18 mouse cellular contexts compared by ENCODE assay signal in genomic region chr1:136598286-136598685, GRCm38 (mm10). TPM values are rescaled to one million over a fixed set of nuclear protein-coding genes. Genes with fewer than 3 reads are reported as not detected.
DNase-seq lines count a peak whose midpoint lies in the region; TF ChIP-seq lines count a peak whose summit lies in the region.
"Had no signal": no experiment of that assay in that cellular context is flagged by ENCODE, and none has a peak within 500 bp of the region (broad histone marks: within the 10 kb centered on the region; RNA-seq: fewer than 3 reads in every experiment).

No protein-coding gene starts in this region.

- no peak for TF ChIP-seq POLR2A in ES-Bruce4 (IDR thresholded peaks at IDR 0.05; ENCODE audit: insufficient read depth, low read length)

- H3K4me1 ChIP-seq in ES-Bruce4 (ENCODE audit: control insufficient read depth, insufficient read depth, low read length) = peaks cover 3% of the 10 kb centered on the region
- H3K4me1 ChIP-seq in ES-E14 (ENCODE audit: control insufficient read depth in 2 of 2, insufficient read depth in 2 of 2, low read length in 2 of 2, poor library complexity in 1 of 2) = peaks cover 9 to 26% of the 10 kb centered on the region in 2 experiments
- H3K4me1 ChIP-seq: embryonic facial prominence, embryonic 10.5 days; embryonic facial prominence, embryonic 12.5 days; forebrain, embryonic 13.5 days; forebrain, embryonic 15.5 days had no signal

- in situ Hi-C loops in ES-E14 (cut with MboI; ENCODE audit: low sequenced_read_pairs in 2 of 2, unreplicated experiment in 2 of 2) = no loop called here

- intact Hi-C loops in heart, postnatal 36 days (cut with DNase I) = no loop called here
- intact Hi-C loops in gastrocnemius, postnatal 36 days (cut with DNase I) = no loop called here

- H3K4me3 ChIP-seq in ES-Bruce4 (ENCODE audit: low read depth, low read length) (no peak overlapping the region), ES-E14 (ENCODE audit: insufficient read depth in 1 of 2, low read depth in 1 of 2, low read length in 2 of 2, poor library complexity in 1 of 2, severe bottlenecking in 1 of 2) (no peak overlapping the region)
- H3K4me3 ChIP-seq: embryonic facial prominence, embryonic 10.5 days; embryonic facial prominence, embryonic 12.5 days; forebrain, embryonic 13.5 days; forebrain, embryonic 15.5 days had no signal

- DNase-seq in ES-E14 (ENCODE audit: low read depth, low spot score) (no peak), ZHBTc4 (ENCODE audit: low read depth, low spot score) (peak; percentile 46)
- DNase-seq in spleen, adult 18-20 months = no peak
- DNase-seq in heart, postnatal 36 days = no peak
- DNase-seq in gastrocnemius, postnatal 36 days = no peak
- DNase-seq: adrenal gland, adult 2 months; adrenal gland, postnatal 10 days; adrenal gland, postnatal 25 days; cerebellum, adult 11 months; cerebellum, adult 18-20 months; cerebellum, adult 8-10 months; cerebellum, adult 9-11 months; cerebellum, postnatal 25 days had no signal

- H3K27ac ChIP-seq in ES-Bruce4 (ENCODE audit: insufficient read depth, low read length) = peak overlapping the region; percentile 4; the same call in 1 of the 2 replicates
- H3K27ac ChIP-seq in ES-E14 (ENCODE audit: insufficient read depth, low read depth, low read length, poor library complexity, severe bottlenecking) = peak overlapping the region; percentile 3; the same call in 1 of the 2 replicates
- H3K27ac ChIP-seq: embryonic facial prominence, embryonic 10.5 days; embryonic facial prominence, embryonic 12.5 days; forebrain, embryonic 13.5 days; forebrain, embryonic 15.5 days had no signal

- no peak for TF ChIP-seq CTCF in ES-Bruce4 (IDR thresholded peaks at IDR 0.05; ENCODE audit: low read depth, low read length)

- H3K9ac ChIP-seq in ES-Bruce4 (ENCODE audit: low read depth, poor library complexity, severe bottlenecking) (no peak overlapping the region), ES-E14 (ENCODE audit: insufficient read depth, low read depth, low read length, poor library complexity, severe bottlenecking) (no peak overlapping the region)
- H3K9ac ChIP-seq: embryonic facial prominence, embryonic 12.5 days; forebrain, embryonic 13.5 days; forebrain, embryonic 15.5 days had no signal

- H3K36me3 ChIP-seq in ES-Bruce4 (ENCODE audit: control insufficient read depth, insufficient read depth, low read length, poor library complexity, severe bottlenecking) = 0 out of 2 replicates have a peak, but pooled peaks cover 4% of the 10 kb centered on the region
- H3K36me3 ChIP-seq in ES-E14 (ENCODE audit: control insufficient read depth, insufficient read depth, low read length, poor library complexity, severe bottlenecking) = peaks cover 10% of the 10 kb centered on the region; the same call in 1 of the 2 replicates
- H3K36me3 ChIP-seq: embryonic facial prominence, embryonic 10.5 days; embryonic facial prominence, embryonic 12.5 days; forebrain, embryonic 15.5 days had no signal

- H3K27me3 ChIP-seq in ES-Bruce4 (ENCODE audit: control insufficient read depth, insufficient read depth, low read length, poor library complexity, severe bottlenecking) = no peaks in the 10 kb centered on the region
- H3K27me3 ChIP-seq: embryonic facial prominence, embryonic 12.5 days; forebrain, embryonic 13.5 days; forebrain, embryonic 15.5 days had no signal

- no peak for TF ChIP-seq EP300 in ES-Bruce4 (IDR thresholded peaks at IDR 0.05; ENCODE audit: insufficient read depth, low read depth, low read length)

- H3K9me3 ChIP-seq in ES-Bruce4 (replicated peaks; ENCODE audit: control insufficient read depth, insufficient read depth, low read length, poor library complexity, severe bottlenecking) (no peaks in the 10 kb centered on the region), ES-E14 (ENCODE audit: control insufficient read depth, insufficient read depth, low read depth, low read length) (no peaks in the 10 kb centered on the region)
- H3K9me3 ChIP-seq: embryonic facial prominence, embryonic 10.5 days; embryonic facial prominence, embryonic 12.5 days; forebrain, embryonic 13.5 days; forebrain, embryonic 15.5 days had no signal

TF ChIP-seq in ES-E14, 5 proteins besides CTCF, POLR2A, EP300 and RAD21:
- TF ChIP-seq ZNF384 (IDR thresholded peaks at IDR 0.05; ENCODE audit: low read depth, low read length) (no peak), ZC3H11A (IDR thresholded peaks at IDR 0.05; ENCODE audit: borderline replicate concordance, low read depth, low read length) (no peak), HCFC1 (IDR thresholded peaks at IDR 0.05; ENCODE audit: borderline replicate concordance, insufficient read depth, low read length) (no peak), MAFK (IDR thresholded peaks at IDR 0.05; ENCODE audit: insufficient read depth, low read depth, low read length) (no peak), CHD2 (IDR thresholded peaks at IDR 0.05; ENCODE audit: low read depth, low read length) (no peak)

RNA-seq across cellular contexts. Expression of gene Zfp281, which starts 26.4 kb away (rescaled TPM):
- 94.4 and 98.1 TPM in 2 replicates for polyA plus RNA-seq in ES-Bruce4 (2011; ENCODE audit: insufficient read depth, insufficient read length, low read depth, missing spikeins)
- 65.0 and 65.5 TPM in 2 replicates for total RNA-seq in ES-E14 (2012; rRNA removed)
- 10 to 100 TPM; 10.1 to 11.4 TPM for total RNA-seq in heart, postnatal 36 days (2021)
- total RNA-seq in gastrocnemius, postnatal 36 days (2021) = 10 to 100 TPM in 1 of 2 experiments, 1 to 10 TPM in 1; 8.3 to 10.9 TPM
